Comparison of ENCODE assay signal across 12 mouse cellular contexts in the genomic region with DNA sequence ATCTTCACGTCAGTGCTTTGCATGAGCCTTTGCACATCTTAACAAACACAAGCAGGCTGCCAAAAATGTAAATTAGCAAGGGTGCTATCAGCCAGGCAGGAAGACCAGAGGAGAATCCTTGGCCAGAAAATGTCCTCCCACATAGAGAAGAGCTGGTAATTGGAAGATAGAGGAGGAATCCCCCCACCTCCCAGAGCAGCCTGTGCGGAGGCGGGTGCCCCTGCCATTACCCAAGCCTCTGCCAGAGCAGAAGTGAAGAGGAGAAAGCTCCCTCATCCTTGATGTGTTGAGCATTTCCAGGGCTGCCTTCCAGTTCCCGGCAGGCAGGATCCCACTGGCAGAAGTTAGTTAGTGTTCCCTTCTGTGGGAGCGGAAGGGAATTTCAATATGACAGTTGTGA. TPM values are rescaled to one million over a fixed set of nuclear protein-coding genes. Genes with fewer than 3 reads are reported as not detected.
DNase-seq lines count a peak whose midpoint lies in the region; ATAC-seq lines count a peak whose summit lies in the region.
"Had no signal": no experiment of that assay in that cellular context is flagged by ENCODE, and none has a peak within 500 bp of the region (broad histone marks: within the 10 kb centered on the region; RNA-seq: fewer than 3 reads in every experiment).

No protein-coding gene starts in this region.

- H3K4me3 ChIP-seq in forebrain, embryonic 16.5 days (replicated peaks; ENCODE audit: low read length), result no peak overlapping the region
- H3K4me3 ChIP-seq: heart, embryonic 10.5 days; intestine, embryonic 15.5 days; limb, embryonic 12.5 days; megakaryocyte, embryonic 14.5 days had no signal

- H3K9me3 ChIP-seq in forebrain, embryonic 16.5 days (ENCODE audit: control insufficient read depth, low read length), result no peaks in the 10 kb centered on the region
- H3K9me3 ChIP-seq: heart, embryonic 10.5 days; intestine, embryonic 15.5 days; limb, embryonic 12.5 days had no signal

- H3K27ac ChIP-seq in forebrain, embryonic 16.5 days (ENCODE audit: low read length), result no peak overlapping the region
- H3K27ac ChIP-seq: heart, embryonic 10.5 days; intestine, embryonic 15.5 days; limb, embryonic 12.5 days had no signal

- intact Hi-C loops in heart, postnatal 10 days (cut with DNase I), result no loop called here
- intact Hi-C loops in heart, postnatal 36 days (cut with DNase I), result no loop called here

- no peaks in the 10 kb centered on the region for H3K27me3 ChIP-seq in forebrain, embryonic 16.5 days (replicated peaks; ENCODE audit: control insufficient read depth, insufficient read depth, low read length)
- H3K27me3 ChIP-seq: intestine, embryonic 15.5 days; limb, embryonic 12.5 days; megakaryocyte, embryonic 14.5 days had no signal

- no peak overlapping the region for H3K4me2 ChIP-seq in forebrain, embryonic 16.5 days (ENCODE audit: low read length)
- H3K4me2 ChIP-seq: intestine, embryonic 15.5 days; limb, embryonic 12.5 days had no signal

- no peaks in the 10 kb centered on the region for H3K36me3 ChIP-seq in forebrain, embryonic 16.5 days (ENCODE audit: control insufficient read depth, insufficient read depth)
- H3K36me3 ChIP-seq: heart, embryonic 10.5 days; intestine, embryonic 15.5 days; limb, embryonic 12.5 days had no signal

- 59% methylated on average over 5 of the region's 5 CpGs for WGBS in forebrain, embryonic 16.5 days

- peak; percentile 71 for ATAC-seq in forebrain, embryonic 16.5 days
- no peak for ATAC-seq in activated CD4-positive, CD25-positive, alpha-beta regulatory T cell, adult 4 months
- ATAC-seq: intestine, embryonic 15.5 days had no signal

- H3K4me1 ChIP-seq in forebrain, embryonic 16.5 days (replicated peaks; ENCODE audit: control insufficient read depth, insufficient read depth, low read length), result no peaks in the 10 kb centered on the region
- H3K4me1 ChIP-seq: heart, embryonic 10.5 days; intestine, embryonic 15.5 days; limb, embryonic 12.5 days; megakaryocyte, embryonic 14.5 days had no signal

- no peak overlapping the region for H3K9ac ChIP-seq in forebrain, embryonic 16.5 days (replicated peaks; ENCODE audit: low read depth, low read length)
- H3K9ac ChIP-seq: intestine, embryonic 15.5 days; limb, embryonic 12.5 days had no signal

- peak; percentile 0 to 1 for DNase-seq in heart, postnatal 10 days
- DNase-seq in heart, postnatal 36 days, result no peak
- peak; percentile 61 for DNase-seq in layer of hippocampus, adult 9-10 months (ENCODE audit: low spot score)
- DNase-seq in ovary, postnatal 14 days (ENCODE audit: low spot score), result peak; percentile 1
- DNase-seq in gastrocnemius, adult 8-10 months (ENCODE audit: low spot score in 2 of 2), result no peak
- DNase-seq in thymus, postnatal 36 days, result no peak

RNA-seq across cellular contexts. Expression of a gene that starts 43.1 kb away (rescaled TPM):
- total RNA-seq in heart, postnatal 10 days (2021), result not detected
- total RNA-seq in heart, postnatal 36 days (2021), result not detected
- 0.52 and 0.99 TPM in 2 replicates for polyA plus RNA-seq in forebrain, embryonic 16.5 days (2015; fragmentation: Nextera tagmentation; extraction: Ambion mirVana)
- polyA plus RNA-seq in activated CD4-positive, CD25-positive, alpha-beta regulatory T cell, adult 4 months (2017; shearing (Covaris generic)), result under 1 TPM in 1 of 2 experiments, not detected in 1; 0.28 TPM
- total RNA-seq in gastrocnemius, adult 8-10 months (2022), result not detected
- polyA plus RNA-seq: heart, embryonic 10.5 days had no signal

RNA-seq across cellular contexts. Expression of a gene that starts 43.9 kb away (rescaled TPM):
- 1 to 10 TPM in 1 of 2 experiments, under 1 TPM in 1; 0.34 to 1.1 TPM for total RNA-seq in heart, postnatal 10 days (2021)
- not detected for total RNA-seq in heart, postnatal 36 days (2021)
- 23.6 and 25.1 TPM in 2 replicates for polyA plus RNA-seq in forebrain, embryonic 16.5 days (2015; fragmentation: Nextera tagmentation; extraction: Ambion mirVana)
- polyA plus RNA-seq in activated CD4-positive, CD25-positive, alpha-beta regulatory T cell, adult 4 months (2017; shearing (Covaris generic)), result not detected
- under 1 TPM in 2 of 4 experiments, not detected in 2; 0.10 to 0.18 TPM for total RNA-seq in gastrocnemius, adult 8-10 months (2022)

Comparison
In these comparisons a context has a peak if more than half of its experiments do, and no peak if none do; other contexts are left out.
1. DNase-seq: peak in heart, postnatal 10 days (2 of 2), layer of hippocampus, adult 9-10 months (single experiment) and ovary, postnatal 14 days (single experiment); none in heart, postnatal 36 days (0 of 2), gastrocnemius, adult 8-10 months (0 of 2) and thymus, postnatal 36 days (0 of 2).